18 mouse cellular contexts compared by ENCODE assay signal in the genomic region with DNA sequence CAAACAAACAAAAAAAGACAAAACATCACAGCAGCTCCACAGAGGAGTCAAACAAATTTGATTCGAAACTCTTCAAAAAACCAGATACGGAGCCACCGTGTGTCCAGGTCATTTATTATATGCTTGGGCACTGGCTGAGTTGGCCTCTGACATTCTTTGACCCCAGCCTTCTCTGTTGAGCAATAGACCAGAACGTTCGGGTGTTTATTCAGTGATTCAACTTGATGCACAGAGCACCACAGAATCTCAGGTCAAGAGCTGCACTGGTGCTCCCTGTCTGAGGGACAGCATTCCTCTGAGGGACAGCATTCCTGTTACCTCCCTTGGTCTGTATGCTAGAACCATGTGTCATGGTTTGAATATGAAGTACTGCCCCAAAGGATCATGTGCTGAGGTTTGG. TPM values are rescaled to one million over a fixed set of nuclear protein-coding genes. Genes with fewer than 3 reads are reported as not detected.
DNase-seq lines count a peak whose midpoint lies in the region; ATAC-seq lines count a peak whose summit lies in the region.
"Had no signal": no experiment of that assay in that cellular context is flagged by ENCODE, and none has a peak within 500 bp of the region (broad histone marks: within the 10 kb centered on the region; RNA-seq: fewer than 3 reads in every experiment).

No protein-coding gene starts in this region.

- H3K4me1 ChIP-seq in kidney, embryonic 15.5 days = peaks cover 22% of the 10 kb centered on the region
- peaks cover 47% of the 10 kb centered on the region for H3K4me1 ChIP-seq in midbrain, embryonic 13.5 days (replicated peaks)

- H3K36me3 ChIP-seq in kidney, embryonic 15.5 days = no peaks in the 10 kb centered on the region
- H3K36me3 ChIP-seq in midbrain, embryonic 13.5 days = no peaks in the 10 kb centered on the region
- H3K36me3 ChIP-seq: forebrain, embryonic 12.5 days; heart, embryonic 15.5 days; hindbrain, embryonic 15.5 days; neural tube, embryonic 13.5 days had no signal

- H3K27ac ChIP-seq in kidney, embryonic 15.5 days = no peak overlapping the region
- peak overlapping the region; percentile 78 for H3K27ac ChIP-seq in midbrain, embryonic 13.5 days
- H3K27ac ChIP-seq: heart, embryonic 15.5 days; hindbrain, embryonic 15.5 days had no signal

- WGBS in kidney, embryonic 15.5 days = 31% methylated on average over 5 of the region's 5 CpGs
- WGBS in midbrain, embryonic 13.5 days = 69% methylated on average over 5 of the region's 5 CpGs

- no peak for ATAC-seq in kidney, embryonic 15.5 days (replicated peaks; ENCODE audit: low FRiP score)
- ATAC-seq in midbrain, embryonic 13.5 days = no peak
- ATAC-seq: Patski had no signal

- H3K9me3 ChIP-seq in kidney, embryonic 15.5 days (replicated peaks) = no peaks in the 10 kb centered on the region
- peaks cover 4% of the 10 kb centered on the region; the same call in 1 of the 2 replicates for H3K9me3 ChIP-seq in midbrain, embryonic 13.5 days
- H3K9me3 ChIP-seq: forebrain, embryonic 12.5 days; heart, embryonic 15.5 days; hindbrain, embryonic 15.5 days; neural tube, embryonic 13.5 days had no signal

- no peak overlapping the region for H3K4me3 ChIP-seq in kidney, embryonic 15.5 days (replicated peaks)
- H3K4me3 ChIP-seq in midbrain, embryonic 13.5 days (replicated peaks) = no peak overlapping the region
- H3K4me3 ChIP-seq: forebrain, embryonic 12.5 days; heart, embryonic 15.5 days; hindbrain, embryonic 15.5 days; neural tube, embryonic 13.5 days had no signal

- DNase-seq in adrenal gland, adult 2 months = peak; percentile 28
- DNase-seq in adrenal gland, adult 8-10 months = no peak
- DNase-seq in kidney, adult 9 months = peak; percentile 68
- DNase-seq in kidney, postnatal 10 days = peak; percentile 32
- no peak for DNase-seq in cerebellum, adult 8-10 months
- no peak for DNase-seq in adrenal gland, postnatal 4 days (ENCODE audit: low spot score in 2 of 2)
- DNase-seq: cerebellum, adult 11 months; heart, adult 11 months; layer of hippocampus, postnatal 36 days; lung, postnatal 36 days; thymus, postnatal 14 days had no signal

- H3K27me3 ChIP-seq in kidney, embryonic 15.5 days = peaks cover 23% of the 10 kb centered on the region
- H3K27me3 ChIP-seq in midbrain, embryonic 13.5 days = no peaks in the 10 kb centered on the region
- H3K27me3 ChIP-seq: hindbrain, embryonic 15.5 days; neural tube, embryonic 13.5 days; Patski had no signal

- no peak overlapping the region for H3K9ac ChIP-seq in kidney, embryonic 15.5 days
- H3K9ac ChIP-seq in midbrain, embryonic 13.5 days (replicated peaks) = no peak overlapping the region
- H3K9ac ChIP-seq: forebrain, embryonic 12.5 days; heart, embryonic 15.5 days; hindbrain, embryonic 15.5 days; neural tube, embryonic 13.5 days had no signal

- no peak overlapping the region for H3K4me2 ChIP-seq in kidney, embryonic 15.5 days
- H3K4me2 ChIP-seq in midbrain, embryonic 13.5 days (replicated peaks) = no peak overlapping the region
- H3K4me2 ChIP-seq: forebrain, embryonic 12.5 days; heart, embryonic 15.5 days; hindbrain, embryonic 15.5 days; neural tube, embryonic 13.5 days had no signal

RNA-seq across cellular contexts. Expression of a gene that starts 1.1 kb away (rescaled TPM):
- total RNA-seq in adrenal gland, adult 2 months (2021) = 10 to 100 TPM in 1 of 2 experiments, 1 to 10 TPM in 1; 5.6 to 13.0 TPM
- 2.7 and 2.9 TPM in 2 replicates for polyA plus RNA-seq in adrenal gland, adult 2 months (2012; rRNA removed)
- total RNA-seq in adrenal gland, adult 8-10 months (2022) = 10 to 100 TPM in 2 of 4 experiments, 1 to 10 TPM in 2; 7.7 to 16.5 (median 12.9) TPM
- polyA plus RNA-seq in kidney, embryonic 15.5 days (2015; fragmentation: Nextera tagmentation; extraction: Ambion mirVana) = 17.0 and 18.8 TPM in 2 replicates
- polyA plus RNA-seq in midbrain, embryonic 13.5 days (2015; fragmentation: Nextera tagmentation; extraction: Ambion mirVana) = 63.6 and 70.7 TPM in 2 replicates
- total RNA-seq in adrenal gland, postnatal 4 days (2021) = 10 to 100 TPM; 17.1 to 20.7 TPM

Comparison
In these comparisons a context has a peak if more than half of its experiments do, and no peak if none do; other contexts are left out.
1. DNase-seq: peak in adrenal gland, adult 2 months (single experiment), kidney, adult 9 months (single experiment) and kidney, postnatal 10 days (single experiment); none in adrenal gland, adult 8-10 months (single experiment), cerebellum, adult 8-10 months (single experiment) and adrenal gland, postnatal 4 days (0 of 2).